Mouse (Mus musculus) liver, embryonic 14.5 days (tissue): ENCODE measurements around the gene Cd160. TPM values are rescaled to one million over a fixed set of nuclear protein-coding genes. Genes with fewer than 3 reads are reported as not detected.
A peak's percentile ranks its signal among the peaks of the same experiment; 100 is the strongest.

Source experiments
- ATAC-seq: fragments of 200-750 bp; cut with Nextera tagmentation; 2 replicates; pipeline ENCODE4 v1.8.0; 2017; ENCODE audit warnings: moderate number of reproducible peaks, mild to moderate bottlenecking, moderate library complexity; ENCODE audit not compliant: insufficient read depth
- DNase-seq, 3 experiments: peaks; one replicate each; pipeline ENCODE4 v3.0.0-alpha.2; 2012 to 2013; ENCODE audit warnings: low read depth in 3 of 3, low spot score in 3 of 3
- H3K27ac ChIP-seq: fragments of 300-500 bp; sonication (generic); 2 replicates; pipeline ENCODE4 v1.5.1; 2014; ENCODE audit warnings: moderate library complexity, mild to moderate bottlenecking, control low read depth, inconsistent platforms
- H3K27me3 ChIP-seq: fragments of 300-500 bp; sonication (generic); 2 replicates; pipeline ENCODE4 v1.6.1; 2014; ENCODE audit warnings: mild to moderate bottlenecking, low read length, moderate library complexity; ENCODE audit not compliant: control insufficient read depth, insufficient read depth
- H3K36me3 ChIP-seq: fragments of 300-500 bp; sonication (generic); replicated peaks from 2 replicates; pipeline ENCODE4 v1.6.1; 2014; ENCODE audit warnings: low read depth; ENCODE audit not compliant: control insufficient read depth, insufficient read depth
- H3K4me1 ChIP-seq, 2 experiments: fragments of 200-500 bp in 1 of 2; fragments of 300-500 bp in 1 of 2; sonication (generic) in 1 of 2; replicated peaks; 2 replicates each; pipeline ENCODE4 v1.6.1; 2012 to 2014; ENCODE audit warnings: antibody characterized with exemption in 1 of 2, inconsistent platforms in 1 of 2, low read length in 1 of 2; ENCODE audit not compliant: control insufficient read depth in 2 of 2, insufficient read depth in 2 of 2
- H3K4me2 ChIP-seq: fragments of 300-500 bp; sonication (generic); 2 replicates; pipeline ENCODE4 v1.6.1; 2014; ENCODE audit warnings: low read depth, mild to moderate bottlenecking, control low read depth, moderate library complexity
- H3K4me3 ChIP-seq, 2 experiments: fragments of 200-500 bp in 1 of 2; fragments of 300-500 bp in 1 of 2; sonication (generic) in 1 of 2; 2 replicates each; pipeline ENCODE4 v1.5.1; 2012 to 2014; ENCODE audit warnings: low read depth in 2 of 2, low read length in 2 of 2, mild to moderate bottlenecking in 2 of 2, control low read depth in 1 of 2, inconsistent platforms in 1 of 2, moderate library complexity in 1 of 2; ENCODE audit not compliant: insufficient read depth in 1 of 2
- H3K9ac ChIP-seq: fragments of 300-500 bp; sonication (generic); replicated peaks from 2 replicates; pipeline ENCODE4 v1.6.1; 2014; ENCODE audit warnings: mild to moderate bottlenecking, control low read depth, moderate library complexity
- H3K9me3 ChIP-seq: fragments of 300-500 bp; sonication (generic); 2 replicates; pipeline ENCODE4 v1.6.1; 2016; ENCODE audit warnings: low read length, mixed read lengths; ENCODE audit not compliant: control insufficient read depth
- CTCF ChIP-seq: IDR thresholded peaks from 2 replicates; pipeline ENCODE4 v1.5.1; 2016; ENCODE audit warnings: antibody characterized with exemption, low read depth, control low read depth
- EP300 ChIP-seq: IDR thresholded peaks from 2 replicates; pipeline ENCODE4 v1.6.1; 2016; ENCODE audit warnings: antibody characterized with exemption, low read depth
- WGBS: fragments of 180-500 bp; shearing (Covaris S2); extraction: QIAGEN DNeasy Blood & Tissue Kit; methylation state at CpG from one replicate; pipeline ENCODE4 v1.1.7; 2014; ENCODE audit not compliant: insufficient replicate concordance; 5-methylcytosine and 5-hydroxymethylcytosine counted together
- polyA plus RNA-seq, 2 experiments: library from polyadenylated mRNA; depleted of rRNA in 1 of 2; stranded (reverse) in 1 of 2; unstranded in 1 of 2; fragments of >200 nt; fragmentation: Nextera tagmentation in 1 of 2; extraction: Ambion mirVana in 1 of 2; gene quantifications; 2 replicates each; pipeline versions ENCODE4 v1.2.1 to v1.2.3; 2012 to 2014

Cd160 gene
- polyA plus RNA-seq, 2 experiments, result 0.07 to 0.11 TPM

- DNase-seq (peak in 2 of 3 experiments; percentile 17 to 19), ATAC-seq (0 out of 2 replicates have a peak, but pooled peaks have one; percentile 48)
Measured at GRCm38 (mm10) chr3:96777120-96777519, 52.0 kb downstream of the Cd160 start.

GRCm38 (mm10) chr3:96772949-96773348 is 56.2 kb downstream of the Cd160 start:
- H3K27me3 ChIP-seq, result no peaks in the 10 kb centered on the region
- H3K9ac ChIP-seq, result no peak overlapping the region
- 18% methylated on average over 1 of the region's 1 CpGs for WGBS
- H3K36me3 ChIP-seq, result no peaks in the 10 kb centered on the region
- DNase-seq, result peak in 1 of 3 experiments; percentile 4
- no peak overlapping the region for H3K27ac ChIP-seq
- H3K4me3 ChIP-seq, result no peak overlapping the region
- H3K9me3 ChIP-seq, result no peaks in the 10 kb centered on the region
- TF ChIP-seq CTCF (peak; percentile 49), EP300 (no peak)
- ATAC-seq, result no peak
- H3K4me1 ChIP-seq, result peaks cover 3% of the 10 kb centered on the region in 2 experiments; a peak in 1 of 4 replicates
- no peak overlapping the region for H3K4me2 ChIP-seq

More at GRCm38 (mm10) chr3:96777120-96777519, 52.0 kb downstream of the Cd160 start:
- Histone ChIP-seq H3K9ac (no peak overlapping the region), H3K27ac (no peak overlapping the region), H3K4me3 (no peak overlapping the region), H3K9me3 (no peaks in the 10 kb centered on the region), H3K4me1 (peaks cover 3% of the 10 kb centered on the region in 2 experiments; a peak in 1 of 4 replicates), H3K36me3 (no peaks in the 10 kb centered on the region), H3K27me3 (no peaks in the 10 kb centered on the region), H3K4me2 (no peak overlapping the region)
- 60% methylated on average over 3 of the region's 3 CpGs for WGBS
- TF ChIP-seq EP300, result no peak
- TF ChIP-seq CTCF, result no peak

DNA sequence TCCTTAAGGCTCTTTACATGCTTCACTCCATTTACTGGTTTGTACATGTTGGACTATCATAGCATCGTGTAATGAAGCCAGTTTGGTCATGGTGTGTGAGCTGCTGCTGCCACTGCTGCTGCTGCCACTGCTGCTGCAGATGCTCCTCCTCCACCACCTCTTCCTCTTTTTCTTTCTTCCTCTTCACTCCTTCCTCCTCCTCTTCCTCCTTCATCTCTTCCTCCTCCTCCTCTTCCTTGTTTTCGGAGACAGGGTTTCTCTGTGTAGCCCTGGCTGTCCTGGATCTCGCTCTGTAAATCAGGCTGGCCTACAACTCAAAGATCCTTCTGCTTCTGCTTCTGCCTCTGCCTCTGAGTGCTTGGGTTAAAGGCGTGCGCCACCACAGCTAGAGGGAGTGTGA is 59.2 kb downstream of the Cd160 start:
- Histone ChIP-seq H3K4me1 (0 out of 4 replicates have a peak, but pooled peaks cover 2 to 3% of the 10 kb centered on the region in 2 experiments), H3K4me2 (no peak overlapping the region), H3K27me3 (no peaks in the 10 kb centered on the region), H3K27ac (no peak overlapping the region), H3K9me3 (no peaks in the 10 kb centered on the region), H3K9ac (no peak overlapping the region), H3K4me3 (no peak overlapping the region), H3K36me3 (no peaks in the 10 kb centered on the region)
- DNase-seq (no peak), ATAC-seq (no peak)
- TF ChIP-seq CTCF (no peak), EP300 (no peak)
- WGBS, result 51% methylated on average over 5 of the region's 5 CpGs

- Histone ChIP-seq H3K27ac (no peak overlapping the region), H3K9me3 (no peaks in the 10 kb centered on the region), H3K4me3 (no peak overlapping the region), H3K27me3 (no peaks in the 10 kb centered on the region), H3K9ac (no peak overlapping the region), H3K4me1 (peaks cover 0 to 3% of the 10 kb centered on the region in 2 experiments; a peak in 1 of 4 replicates), H3K36me3 (no peaks in the 10 kb centered on the region), H3K4me2 (peak overlapping the region; percentile 29)
- TF ChIP-seq CTCF (no peak), EP300 (no peak)
- WGBS, result 56% methylated on average over 1 of the region's 1 CpGs
- no peak for ATAC-seq
- no peak for DNase-seq
Measured at GRCm38 (mm10) chr3:96764528-96764927, 64.6 kb downstream of the Cd160 start.

DNA sequence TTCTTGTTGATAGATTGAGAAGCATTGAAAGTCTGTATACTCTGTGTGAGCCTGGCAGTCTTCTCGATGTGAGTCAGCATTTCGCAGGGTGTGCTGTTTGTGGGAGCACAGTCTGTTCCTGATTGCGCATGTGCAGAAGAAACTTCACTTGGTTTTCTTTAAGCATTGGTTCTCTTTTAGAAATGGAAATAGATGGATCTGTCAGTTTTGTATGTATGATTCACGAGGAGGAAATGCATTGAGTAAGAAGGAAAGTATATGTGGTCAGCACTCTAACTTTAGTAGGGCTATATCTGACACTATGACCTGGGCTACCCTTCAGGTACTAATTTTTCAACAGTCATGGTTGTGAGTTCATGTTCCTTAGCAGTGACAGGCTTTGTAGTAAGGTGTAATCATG is 69.5 kb downstream of the Cd160 start:
- H3K9me3 ChIP-seq, result no peaks in the 10 kb centered on the region
- no peak overlapping the region for H3K4me2 ChIP-seq
- TF ChIP-seq EP300, result no peak
- no peak for TF ChIP-seq CTCF
- WGBS, result 66% methylated on average over 4 of the region's 4 CpGs
- H3K4me1 ChIP-seq, result peaks cover 0 to 3% of the 10 kb centered on the region in 2 experiments; a peak in 1 of 4 replicates
- H3K4me3 ChIP-seq, result no peak overlapping the region
- H3K9ac ChIP-seq, result no peak overlapping the region
- DNase-seq (no peak), ATAC-seq (no peak)
- no peaks in the 10 kb centered on the region for H3K27me3 ChIP-seq
- no peaks in the 10 kb centered on the region for H3K36me3 ChIP-seq
- H3K27ac ChIP-seq, result no peak overlapping the region
